Mouse (Mus musculus): ENCODE results near the gene Katnal1.
A peak's percentile ranks its signal among the peaks of the same experiment; 100 is the strongest.

Gene Katnal1

DNA sequence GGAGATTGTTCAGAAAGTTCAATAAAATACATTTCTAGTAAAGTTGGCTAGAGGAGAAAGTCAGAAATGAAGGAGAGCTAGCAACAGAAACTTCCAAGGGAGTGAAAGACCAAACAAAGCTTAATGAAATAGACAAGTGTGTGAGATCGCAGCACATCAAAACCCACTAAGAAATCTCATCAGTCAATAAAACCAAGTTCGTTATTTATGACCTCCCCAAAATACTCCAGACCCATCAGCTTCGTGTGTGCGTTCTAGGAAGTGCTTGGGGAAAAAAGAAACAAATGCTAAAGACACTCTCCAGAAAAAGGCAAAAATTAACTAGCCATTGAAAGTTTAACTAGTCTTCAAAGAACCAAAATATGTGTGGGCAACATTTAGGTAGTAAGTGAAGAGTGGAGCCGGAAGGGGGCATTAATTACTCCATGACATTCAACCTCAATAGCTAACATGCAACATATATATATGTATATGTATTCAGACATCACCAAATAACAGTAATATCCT lies 1.4 kb downstream of the Katnal1 start:
- no peak for DNase-seq (ENCODE audit: low read depth, low spot score)

DNA sequence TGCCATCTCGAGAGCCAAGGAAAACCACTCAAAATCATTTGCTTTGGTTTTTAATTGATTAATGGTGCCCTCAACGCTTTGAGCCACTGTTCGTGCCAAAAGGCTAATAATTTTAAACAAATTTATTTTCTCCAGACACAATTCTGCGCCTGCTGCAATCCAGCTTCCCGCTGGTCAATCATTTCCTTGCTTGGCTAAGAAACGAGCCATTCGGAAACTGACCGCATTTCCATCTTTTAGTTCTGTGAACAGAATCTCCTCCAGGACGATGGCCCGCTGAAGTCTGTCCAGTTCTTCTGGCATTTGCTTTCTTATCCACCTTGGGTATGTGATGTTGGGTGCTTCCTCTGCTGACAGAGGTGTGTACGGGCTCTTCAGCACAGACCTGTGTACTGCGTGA lies 4.5 kb downstream of the Katnal1 start:
- no peak for DNase-seq (ENCODE audit: low read depth, low spot score)

DNA sequence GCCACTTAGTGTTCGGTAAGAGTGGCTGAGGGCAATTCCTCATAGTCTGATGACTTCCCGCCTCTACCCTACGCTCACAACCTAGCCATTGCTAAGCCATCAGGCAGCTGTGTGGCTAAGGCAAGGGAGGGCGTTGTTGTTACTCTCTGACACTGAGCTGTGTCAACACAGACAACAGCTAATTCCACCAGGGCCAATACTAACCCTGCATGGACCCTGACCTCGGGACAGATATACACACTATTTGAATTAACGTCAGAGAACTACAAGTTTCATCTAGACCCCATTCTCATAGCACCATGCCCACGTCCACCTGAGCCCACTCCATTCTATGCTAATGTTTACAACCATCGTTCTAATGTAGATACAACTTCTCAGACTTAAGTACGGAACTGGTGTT lies 5.1 kb downstream of the Katnal1 start:
- DNase-seq (ENCODE audit: low read depth, low spot score), result no peak

- no peak for DNase-seq (ENCODE audit: low read depth, low spot score)
Observed at GRCm38 (mm10) chr5:148923408-148923807, 5.7 kb downstream of the Katnal1 start.

- no peak for DNase-seq (ENCODE audit: low read depth, low spot score)
Observed at GRCm38 (mm10) chr5:148922773-148923172, 6.3 kb downstream of the Katnal1 start.

DNA sequence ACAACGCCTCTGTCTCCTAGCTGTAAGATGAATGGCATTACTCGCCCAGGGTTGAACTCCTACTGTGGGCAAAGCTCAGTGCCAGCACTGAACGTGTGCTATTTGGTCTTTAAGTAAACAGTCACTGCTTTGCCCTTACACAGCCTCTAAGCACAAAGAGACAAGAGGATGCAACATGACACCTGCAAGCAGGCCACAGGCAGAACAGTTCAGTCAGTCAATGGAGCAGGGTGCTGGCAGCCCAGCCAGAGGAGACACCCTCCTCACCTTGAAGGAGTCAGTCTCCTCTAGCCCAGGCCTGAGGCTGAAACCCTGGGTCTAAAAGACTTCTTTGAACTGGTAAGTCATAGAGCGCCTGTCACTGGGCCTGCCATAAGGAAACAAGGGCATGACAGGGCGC lies 11.1 kb downstream of the Katnal1 start:
- DNase-seq (ENCODE audit: low read depth, low spot score), result no peak

GRCm38 (mm10) chr5:148916775-148917174 lies 12.3 kb downstream of the Katnal1 start:
- no peak for DNase-seq (ENCODE audit: low read depth, low spot score)

- DNase-seq (ENCODE audit: low read depth, low spot score), result no peak
Observed at GRCm38 (mm10) chr5:148912262-148912661, 16.9 kb downstream of the Katnal1 start.

DNA sequence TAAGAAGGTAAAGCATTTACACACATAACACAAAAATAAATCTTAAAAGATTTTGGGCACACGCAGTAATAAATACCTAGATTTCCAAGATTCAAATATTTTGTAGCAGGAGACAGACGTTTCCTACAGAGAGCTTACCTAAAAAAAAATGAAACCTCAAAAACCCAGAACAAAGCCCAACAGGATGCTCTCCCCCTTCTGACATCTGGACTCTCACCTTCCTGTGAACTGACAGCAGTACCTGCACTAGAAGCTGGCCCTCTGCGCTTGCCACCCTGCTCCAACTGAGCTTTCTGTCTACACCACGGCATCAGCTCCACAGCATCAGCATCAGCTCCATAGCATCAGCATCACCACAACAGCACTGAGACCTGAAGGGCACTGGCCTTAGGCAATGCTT lies 19.1 kb downstream of the Katnal1 start:
- no peak for DNase-seq (ENCODE audit: low read depth, low spot score)

DNA sequence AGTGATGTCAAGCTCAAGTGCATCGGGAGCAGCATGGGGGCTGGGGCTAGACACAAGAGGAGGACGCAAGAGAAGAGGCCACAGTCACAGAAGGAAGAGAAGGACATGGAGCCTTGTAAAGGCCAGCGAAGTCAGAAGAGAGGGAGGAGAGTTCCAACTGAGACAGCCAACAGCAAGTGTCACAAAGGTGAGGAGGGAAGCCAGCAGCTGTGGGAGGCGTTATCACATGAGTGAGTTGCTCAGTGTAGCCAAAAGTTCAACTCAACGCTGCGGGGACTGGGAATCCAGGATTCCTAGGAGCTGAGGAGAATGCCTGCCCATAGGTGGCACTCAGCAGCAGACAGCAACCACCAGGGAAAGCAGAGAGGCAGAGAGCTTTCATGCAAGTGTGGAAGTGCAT lies 19.7 kb downstream of the Katnal1 start:
- peak; percentile 26 for DNase-seq (ENCODE audit: low read depth, low spot score)

GRCm38 (mm10) chr5:148909057-148909395 lies 20.1 kb downstream of the Katnal1 start:
- DNase-seq (ENCODE audit: low read depth, low spot score), result peak; percentile 25

- no peak for DNase-seq (ENCODE audit: low read depth, low spot score)
Observed at GRCm38 (mm10) chr5:148908191-148909056, 20.7 kb downstream of the Katnal1 start.

DNA sequence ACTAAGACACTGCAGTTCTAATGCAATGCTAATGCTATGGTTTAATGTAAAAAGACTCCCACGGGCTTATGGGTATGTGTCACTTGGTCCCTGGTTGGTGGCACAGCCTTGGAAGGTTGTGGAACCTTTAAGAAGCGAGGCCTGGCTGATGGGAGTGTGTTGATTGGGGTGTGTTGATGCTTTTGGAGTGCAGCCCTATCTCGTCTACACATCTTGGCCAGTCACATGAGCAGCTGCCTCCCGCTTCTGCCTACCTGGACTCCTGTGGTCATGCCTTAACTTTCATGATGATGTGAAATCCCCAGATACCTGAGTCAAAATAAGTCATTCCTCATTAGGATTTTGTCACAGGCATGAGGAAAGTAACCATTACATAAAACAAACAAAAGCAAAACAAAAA lies 22.8 kb downstream of the Katnal1 start:
- no peak for DNase-seq (ENCODE audit: low read depth, low spot score)

DNA sequence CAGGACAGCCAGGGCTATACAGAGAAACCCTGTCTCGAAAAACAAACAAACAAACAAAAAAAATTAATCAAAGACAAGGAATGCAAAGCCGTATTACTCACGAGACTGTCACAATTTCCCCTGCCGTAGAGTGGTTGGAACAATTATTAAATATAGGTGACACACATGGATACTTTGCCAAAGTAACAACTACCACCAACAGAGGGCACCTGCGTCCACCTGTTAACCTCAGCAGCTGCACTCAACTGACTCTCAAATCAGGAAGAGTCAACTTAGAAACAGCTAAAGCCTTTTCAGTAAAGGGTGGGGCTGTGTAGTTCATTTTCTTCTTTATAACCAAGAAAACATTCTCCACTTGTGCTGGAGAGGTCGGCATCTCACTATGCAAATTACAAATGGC lies 24.3 kb downstream of the Katnal1 start:
- peak; percentile 46 for DNase-seq (ENCODE audit: low read depth, low spot score)

DNA sequence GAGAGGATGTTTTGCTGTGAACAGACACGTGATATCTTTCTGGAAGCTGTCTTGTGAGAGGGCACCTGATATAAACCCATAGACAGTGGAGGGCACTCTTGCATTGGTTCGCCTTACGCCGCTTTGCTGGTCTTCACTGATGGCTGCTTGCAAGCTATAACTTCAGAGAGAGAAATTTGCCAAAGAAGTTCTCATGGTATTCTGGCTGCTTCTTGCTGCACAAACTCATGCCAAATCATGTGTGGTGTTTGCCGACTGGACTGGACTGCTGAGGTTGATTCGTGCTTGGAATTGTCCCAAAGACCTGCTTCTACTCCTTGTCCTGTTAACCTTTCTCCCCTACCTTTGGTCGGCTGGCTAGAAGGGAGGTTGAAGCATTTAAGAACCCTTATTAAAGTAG lies 29.8 kb downstream of the Katnal1 start:
- DNase-seq (ENCODE audit: low read depth, low spot score), result no peak

DNA sequence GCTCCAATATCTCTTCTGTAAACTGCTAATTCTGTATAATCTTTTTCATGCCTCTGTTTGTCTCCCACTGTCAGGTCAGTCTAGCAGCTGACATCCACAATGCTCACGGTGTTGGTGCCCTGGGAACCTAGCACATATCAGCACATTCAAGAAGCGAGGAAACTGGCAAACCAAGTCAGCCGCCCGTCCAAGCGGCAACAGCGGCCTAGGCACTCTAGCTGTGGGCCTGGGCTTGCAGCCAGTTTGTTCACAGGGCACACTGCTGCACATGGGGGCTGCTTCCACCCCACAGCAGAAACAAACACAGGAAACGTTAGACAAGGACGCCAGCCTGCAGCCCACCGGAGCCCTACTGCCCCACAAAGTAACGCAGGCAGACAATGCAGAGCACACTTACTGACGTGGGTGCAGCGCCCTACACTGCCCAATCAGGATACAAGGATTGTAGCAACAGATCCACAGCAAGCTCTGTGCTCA lies 31.1 kb downstream of the Katnal1 start:
- no peak for DNase-seq (ENCODE audit: low read depth, low spot score)

DNA sequence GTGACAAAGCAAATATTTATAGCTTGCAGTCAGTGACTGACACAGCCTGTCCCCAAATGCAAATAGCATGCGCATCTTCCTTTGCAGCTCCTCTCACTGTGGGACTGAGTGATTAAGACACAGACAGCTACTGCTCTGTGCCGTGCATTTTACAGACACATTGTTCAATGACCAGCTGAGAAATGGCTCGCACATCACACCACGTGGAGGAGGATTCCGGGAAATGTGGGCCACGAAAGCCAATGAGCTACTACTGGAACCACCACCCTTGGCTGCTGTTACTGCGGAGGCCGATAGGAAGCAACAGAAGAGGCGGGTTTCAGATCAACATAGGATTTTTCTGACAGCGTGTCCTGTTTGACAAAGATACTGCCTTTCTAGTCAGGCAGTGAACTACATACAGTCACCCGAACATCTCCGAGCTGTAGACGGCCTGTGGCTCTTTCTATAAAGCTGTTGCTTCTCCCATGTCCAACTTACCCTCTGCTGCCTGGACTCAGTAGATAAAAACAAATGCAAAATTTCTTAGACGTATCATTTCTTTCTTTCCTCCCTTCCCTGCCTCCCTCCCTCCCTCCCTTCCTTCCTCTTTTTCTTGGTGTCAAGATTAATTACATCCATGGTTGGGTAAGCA lies 31.9 kb downstream of the Katnal1 start:
- DNase-seq (ENCODE audit: low read depth, low spot score), result no peak

- no peak for DNase-seq (ENCODE audit: low read depth, low spot score)
Observed at GRCm38 (mm10) chr5:148896515-148896914, 32.6 kb downstream of the Katnal1 start.

DNA sequence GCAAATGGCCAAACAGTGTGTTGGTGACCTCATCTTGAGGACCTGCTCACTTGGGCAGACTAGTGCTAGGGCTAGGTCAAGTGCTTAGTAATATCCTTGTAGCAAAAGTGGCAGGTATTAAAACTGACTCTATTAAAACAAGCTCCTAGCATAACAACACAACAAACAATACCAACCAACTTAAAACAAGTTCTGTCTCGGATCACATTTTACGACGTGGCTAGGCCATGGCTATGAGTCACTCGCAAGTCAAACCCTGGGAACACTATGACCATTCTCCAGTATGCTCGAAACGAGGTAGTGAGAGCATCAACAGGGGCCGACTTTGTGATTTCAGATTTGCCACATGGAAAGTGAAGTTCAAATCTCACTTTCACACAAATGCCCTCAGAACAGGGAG lies 33.3 kb downstream of the Katnal1 start:
- DNase-seq (ENCODE audit: low read depth, low spot score), result no peak

- no peak for DNase-seq (ENCODE audit: low read depth, low spot score)
Observed at GRCm38 (mm10) chr5:148895034-148895433, 34.1 kb downstream of the Katnal1 start.

DNA sequence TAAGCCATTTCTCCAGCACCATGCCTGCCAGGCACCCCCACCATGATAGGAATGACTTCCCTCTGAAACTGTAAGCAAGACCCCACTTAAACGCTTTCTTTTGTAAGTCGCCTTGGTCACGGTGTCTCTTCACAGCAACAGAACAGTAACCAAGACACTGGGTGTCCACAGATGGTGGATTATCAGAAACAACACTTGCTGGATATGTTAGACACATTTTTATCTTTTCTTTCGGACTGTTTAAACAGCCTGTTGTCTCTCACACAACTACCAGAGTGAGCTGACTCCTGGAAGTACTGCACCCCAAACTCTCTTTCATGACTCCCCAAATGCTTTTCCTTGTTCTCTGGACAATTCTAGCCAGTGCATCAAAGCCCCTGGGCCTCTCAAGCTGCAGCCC lies 38.9 kb downstream of the Katnal1 start:
- no peak for DNase-seq (ENCODE audit: low read depth, low spot score)

GRCm38 (mm10) chr5:148888032-148888431 lies 41.1 kb downstream of the Katnal1 start:
- no peak for DNase-seq (ENCODE audit: low read depth, low spot score)

Data from R1 (cell line).